Comparison of ENCODE assay signal across 31 mouse cellular contexts in genomic region chr13:71334925-71335324, GRCm38 (mm10).
"Had no signal": no experiment of that assay in that cellular context is flagged by ENCODE, and none has a peak within 500 bp of the region (broad histone marks: within the 10 kb centered on the region; RNA-seq: fewer than 3 reads in every experiment).

No protein-coding gene starts in this region.

- ATAC-seq: liver, embryonic 12.5 days; liver, postnatal 0 days; lung, postnatal 0 days; midbrain, embryonic 13.5 days; midbrain, embryonic 15.5 days; midbrain, embryonic 16.5 days had no signal

- H3K27me3 ChIP-seq: limb, embryonic 12.5 days; limb, embryonic 13.5 days; limb, embryonic 15.5 days; liver, embryonic 12.5 days; liver, embryonic 13.5 days; liver, embryonic 15.5 days; lung, embryonic 15.5 days; megakaryocyte, embryonic 14.5 days; neural tube, embryonic 12.5 days had no signal

- H3K27ac ChIP-seq: limb, embryonic 10.5 days; limb, embryonic 12.5 days; limb, embryonic 13.5 days; limb, embryonic 15.5 days; liver, embryonic 12.5 days; liver, embryonic 13.5 days; liver, embryonic 14.5 days; liver, embryonic 15.5 days; lung, embryonic 15.5 days; macrophage; midbrain, embryonic 10.5 days; midbrain, embryonic 12.5 days; midbrain, embryonic 13.5 days; midbrain, embryonic 15.5 days; neural tube, embryonic 12.5 days had no signal

- H3K9me3 ChIP-seq: limb, embryonic 10.5 days; limb, embryonic 12.5 days; limb, embryonic 13.5 days; limb, embryonic 15.5 days; liver, embryonic 12.5 days; liver, embryonic 13.5 days; liver, embryonic 15.5 days; lung, embryonic 15.5 days; midbrain, embryonic 10.5 days; midbrain, embryonic 12.5 days; midbrain, embryonic 13.5 days; midbrain, embryonic 15.5 days; neural tube, embryonic 12.5 days had no signal

- H3K4me2 ChIP-seq: limb, embryonic 12.5 days; limb, embryonic 13.5 days; limb, embryonic 15.5 days; liver, embryonic 12.5 days; liver, embryonic 13.5 days; liver, embryonic 15.5 days; lung, embryonic 14.5 days; lung, embryonic 15.5 days; midbrain, embryonic 11.5 days; midbrain, embryonic 12.5 days; midbrain, embryonic 13.5 days; midbrain, embryonic 15.5 days; neural tube, embryonic 12.5 days had no signal

- H3K36me3 ChIP-seq: limb, embryonic 10.5 days; limb, embryonic 12.5 days; limb, embryonic 13.5 days; limb, embryonic 15.5 days; liver, embryonic 12.5 days; liver, embryonic 13.5 days; liver, embryonic 15.5 days; lung, embryonic 15.5 days; midbrain, embryonic 10.5 days; midbrain, embryonic 12.5 days; midbrain, embryonic 13.5 days; midbrain, embryonic 15.5 days; neural tube, embryonic 12.5 days had no signal

- H3K9ac ChIP-seq: limb, embryonic 12.5 days; limb, embryonic 13.5 days; limb, embryonic 15.5 days; liver, embryonic 12.5 days; liver, embryonic 13.5 days; liver, embryonic 14.5 days; liver, embryonic 15.5 days; liver, postnatal 0 days; lung, embryonic 14.5 days; lung, embryonic 15.5 days; midbrain, embryonic 12.5 days; midbrain, embryonic 13.5 days; midbrain, embryonic 15.5 days; neural tube, embryonic 12.5 days had no signal

- H3K4me3 ChIP-seq: limb, embryonic 10.5 days; limb, embryonic 12.5 days; limb, embryonic 13.5 days; limb, embryonic 15.5 days; liver, embryonic 12.5 days; liver, embryonic 13.5 days; liver, embryonic 15.5 days; lung, embryonic 15.5 days; megakaryocyte, embryonic 14.5 days; midbrain, embryonic 10.5 days; midbrain, embryonic 12.5 days; midbrain, embryonic 13.5 days; midbrain, embryonic 15.5 days; myocyte; neural tube, embryonic 12.5 days had no signal

- H3K4me1 ChIP-seq: limb, embryonic 10.5 days; limb, embryonic 12.5 days; limb, embryonic 15.5 days; liver, embryonic 12.5 days; liver, embryonic 13.5 days; liver, embryonic 15.5 days; lung, embryonic 15.5 days; megakaryocyte, embryonic 14.5 days; neural tube, embryonic 12.5 days had no signal

- DNase-seq: left cerebral cortex, postnatal 4 days; liver; liver, embryonic 13.5 days; liver, postnatal 0 days; lung, adult 18-20 months; lung, adult 2 months; lung, embryonic 14.5 days; lung, postnatal 10 days; lung, postnatal 14 days; lung, postnatal 36 days; lung, postnatal 4 days; midbrain, embryonic 14.5 days had no signal
